Mouse (Mus musculus) limb, embryonic 15.5 days (tissue): ENCODE measurements around the gene Gm15319. TPM values are rescaled to one million over a fixed set of nuclear protein-coding genes. Genes with fewer than 3 reads are reported as not detected.
"Not testable (repeated sequence)": the region's sequence is repeated elsewhere in the genome, so short reads cannot be mapped to it uniquely, and the experiment has no call there.

Experiments used
- ATAC-seq: fragments of 200-750 bp; cut with Nextera tagmentation; 2 replicates; pipeline ENCODE4 v1.8.0; 2017; ENCODE audit warnings: low read depth, moderate TSS enrichment; ENCODE audit not compliant: insufficient number of reproducible peaks, low FRiP score, low TSS enrichment
- H3K27ac ChIP-seq: fragments of 300-500 bp; sonication (generic); 2 replicates; pipeline ENCODE4 v1.5.1; 2015; ENCODE audit warnings: moderate library complexity, mild to moderate bottlenecking, inconsistent platforms
- H3K27me3 ChIP-seq: fragments of 300-500 bp; sonication (generic); 2 replicates; pipeline ENCODE4 v1.6.1; 2015; ENCODE audit warnings: inconsistent platforms
- H3K36me3 ChIP-seq: fragments of 300-500 bp; sonication (generic); 2 replicates; pipeline ENCODE4 v1.6.1; 2015; ENCODE audit warnings: inconsistent platforms
- H3K4me1 ChIP-seq: fragments of 300-500 bp; sonication (generic); 2 replicates; pipeline ENCODE4 v1.6.1; 2015; ENCODE audit warnings: inconsistent platforms
- H3K4me2 ChIP-seq: fragments of 300-500 bp; sonication (generic); 2 replicates; pipeline ENCODE4 v1.6.1; 2015; ENCODE audit warnings: mild to moderate bottlenecking, inconsistent platforms
- H3K4me3 ChIP-seq: fragments of 300-500 bp; sonication (generic); 2 replicates; pipeline ENCODE4 v1.5.1; 2015; ENCODE audit warnings: mild to moderate bottlenecking, inconsistent platforms
- H3K9ac ChIP-seq: fragments of 300-500 bp; sonication (generic); 2 replicates; pipeline ENCODE4 v1.6.1; 2015; ENCODE audit warnings: inconsistent platforms
- H3K9me3 ChIP-seq: fragments of 300-500 bp; sonication (generic); 2 replicates; pipeline ENCODE4 v1.6.1; 2016; ENCODE audit warnings: inconsistent platforms
- WGBS: fragments of 180-500 bp; shearing (Covaris S2); methylation state at CpG from one replicate; pipeline ENCODE4 v1.1.7; 2015; 5-methylcytosine and 5-hydroxymethylcytosine counted together
- polyA plus RNA-seq: library from polyadenylated mRNA; unstranded; fragments of >200 nt; fragmentation: Nextera tagmentation; extraction: Ambion mirVana; gene quantifications from 2 replicates; pipeline ENCODE4 v1.2.1, GENCODE M21; 2015

Gene Gm15319
- polyA plus RNA-seq, 1 experiment from 2014 or later = not detected

- H3K27me3 ChIP-seq, H3K4me1 ChIP-seq, H3K36me3 ChIP-seq, H3K4me3 ChIP-seq, H3K4me2 ChIP-seq, H3K9me3 ChIP-seq, H3K9ac ChIP-seq, H3K27ac ChIP-seq: not testable (repeated sequence)
- WGBS = no CpG with 5 or more reads among the region's 4 CpGs
- ATAC-seq = peak; percentile 9; the same call in 1 of the 2 replicates
These were observed 16.8 kb upstream of the Gm15319 start for GRCm38 (mm10) chr8:20379650-20380436.

DNA sequence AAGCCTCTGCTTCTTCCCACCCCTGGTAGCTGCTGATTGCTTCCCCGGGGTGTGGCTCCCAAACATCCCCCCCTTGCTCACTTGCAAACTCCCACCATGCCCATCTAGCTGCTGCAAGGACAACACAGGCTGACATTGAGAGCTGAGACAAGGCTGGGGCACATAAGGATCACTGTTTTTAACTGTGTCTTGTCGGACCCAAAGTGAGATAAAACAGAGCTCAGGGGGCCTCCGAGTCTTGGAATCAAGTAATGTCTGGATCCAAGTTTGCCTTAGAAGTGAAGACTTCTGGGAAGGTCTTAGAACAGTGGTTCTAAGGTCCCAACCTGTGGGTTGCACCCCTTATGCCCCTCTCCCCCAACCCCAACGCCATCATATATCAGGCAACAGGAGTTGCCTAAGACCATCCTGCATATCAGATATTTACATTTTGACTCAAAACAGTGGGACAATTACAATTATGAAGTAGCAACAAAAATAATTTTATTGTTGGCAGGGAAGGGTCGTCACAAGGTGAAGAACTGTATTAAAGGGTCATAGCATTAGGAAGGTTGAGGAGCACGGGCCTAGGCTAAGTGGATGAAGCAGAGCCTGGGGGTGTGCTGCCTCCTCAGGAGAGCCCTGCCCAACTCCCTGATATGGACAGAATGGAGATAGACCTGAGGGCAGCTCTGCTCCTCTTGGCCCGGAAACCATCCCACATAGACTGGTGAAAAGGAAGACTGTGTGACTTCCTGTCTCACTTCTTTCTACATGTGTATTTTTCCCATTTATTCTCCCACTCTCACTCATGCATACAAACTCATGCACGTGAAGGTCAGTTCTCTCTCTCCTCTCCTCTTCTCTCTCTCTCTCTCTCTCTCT lies 16.0 kb upstream of the Gm15319 start:
- not testable (repeated sequence) for H3K4me2 ChIP-seq, H3K36me3 ChIP-seq, H3K4me1 ChIP-seq, H3K27ac ChIP-seq, H3K9me3 ChIP-seq, H3K27me3 ChIP-seq, H3K9ac ChIP-seq, H3K4me3 ChIP-seq
- WGBS = 87% methylated on average over 4 of the region's 8 CpGs
- peak; percentile 79 for ATAC-seq

DNA sequence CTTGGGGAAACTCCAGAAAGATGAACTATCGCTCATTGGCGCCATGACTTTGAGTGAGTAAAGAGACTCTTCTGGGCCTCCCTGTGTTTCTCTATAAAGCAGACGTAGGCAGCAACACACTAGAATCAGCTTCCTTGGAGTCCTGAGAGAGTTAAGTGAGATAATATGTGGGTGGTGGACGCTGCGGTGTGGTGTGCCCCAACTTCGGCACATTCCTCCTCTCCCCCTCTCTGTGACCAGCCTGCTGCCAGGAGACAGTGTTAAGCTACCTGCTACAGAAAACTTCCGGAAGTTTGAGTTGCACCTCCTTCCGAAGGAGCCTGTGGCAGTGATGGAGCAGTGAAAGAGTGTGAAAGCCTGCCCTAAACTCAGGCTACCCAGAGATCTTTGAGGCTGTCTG lies 15.3 kb upstream of the Gm15319 start:
- not testable (repeated sequence) for ATAC-seq, H3K27me3 ChIP-seq, H3K9me3 ChIP-seq, H3K4me1 ChIP-seq, H3K9ac ChIP-seq, H3K4me2 ChIP-seq, H3K4me3 ChIP-seq, H3K36me3 ChIP-seq, H3K27ac ChIP-seq
- WGBS = 81% methylated on average over 6 of the region's 8 CpGs

GRCm38 (mm10) chr8:20375698-20376097 lies 12.7 kb upstream of the Gm15319 start:
- not testable (repeated sequence) for H3K27me3 ChIP-seq, H3K27ac ChIP-seq, H3K4me1 ChIP-seq, H3K4me2 ChIP-seq, ATAC-seq, H3K9ac ChIP-seq, H3K9me3 ChIP-seq, H3K36me3 ChIP-seq, H3K4me3 ChIP-seq
- no CpG with 5 or more reads among the region's 3 CpGs for WGBS

GRCm38 (mm10) chr8:20356386-20356785 lies 6.6 kb downstream of the Gm15319 start:
- H3K4me3 ChIP-seq, H3K27me3 ChIP-seq, H3K4me2 ChIP-seq, H3K4me1 ChIP-seq, ATAC-seq, H3K36me3 ChIP-seq, H3K27ac ChIP-seq, H3K9me3 ChIP-seq, H3K9ac ChIP-seq: not testable (repeated sequence)
- WGBS = 81% methylated on average over 5 of the region's 5 CpGs

DNA sequence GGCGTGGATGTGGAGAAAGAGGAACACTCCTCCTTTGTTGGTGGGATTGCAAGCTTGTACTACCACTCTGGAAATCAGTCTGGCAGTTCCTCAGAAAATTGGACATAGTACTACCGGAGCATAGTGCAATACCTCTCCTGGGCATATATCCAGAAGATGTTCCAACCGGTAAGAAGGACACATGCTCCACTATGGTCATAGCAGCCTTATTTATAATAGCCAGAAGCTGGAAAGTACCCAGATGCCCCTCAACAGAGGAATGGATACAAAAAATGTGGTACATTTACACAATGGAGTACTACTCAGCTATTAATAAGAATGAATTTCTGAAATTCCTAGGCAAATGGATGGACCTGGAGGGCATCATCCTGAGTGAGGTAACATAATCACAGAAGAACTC lies 9.4 kb downstream of the Gm15319 start:
- not testable (repeated sequence) for ATAC-seq

DNA sequence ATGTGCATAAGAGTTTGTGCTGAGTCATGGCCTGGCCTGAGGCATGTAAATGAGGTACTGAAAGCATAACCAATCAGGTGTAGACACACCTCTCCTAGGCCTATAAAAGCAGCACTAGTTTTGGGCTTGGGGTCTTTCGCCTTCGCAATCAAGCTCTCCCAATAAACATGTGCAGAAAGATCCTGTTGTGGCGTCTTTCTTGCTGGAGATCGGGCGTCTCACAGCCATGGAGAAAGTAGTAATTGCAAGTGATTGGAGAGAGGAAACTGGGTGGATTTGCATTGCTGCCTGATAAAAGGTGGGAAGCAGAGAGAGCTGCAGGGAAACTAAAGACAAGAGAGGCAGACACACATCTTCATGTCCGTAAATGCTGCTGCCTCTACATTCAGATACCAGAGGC lies 60.3 kb downstream of the Gm15319 start:
- not testable (repeated sequence) for H3K27ac ChIP-seq, H3K9ac ChIP-seq, H3K4me1 ChIP-seq, H3K9me3 ChIP-seq, H3K4me2 ChIP-seq, H3K36me3 ChIP-seq, H3K4me3 ChIP-seq, ATAC-seq, H3K27me3 ChIP-seq
- 91% methylated on average over 5 of the region's 6 CpGs for WGBS

More for the DNA sequence above, 9.4 kb downstream of the Gm15319 start:
- not testable (repeated sequence) for H3K27ac ChIP-seq, H3K36me3 ChIP-seq, H3K9me3 ChIP-seq, H3K9ac ChIP-seq, H3K27me3 ChIP-seq, H3K4me1 ChIP-seq, H3K4me3 ChIP-seq, H3K4me2 ChIP-seq
- WGBS = 94% methylated on average over 2 of the region's 3 CpGs

GRCm38 (mm10) chr8:20300042-20300441 lies 63.0 kb downstream of the Gm15319 start:
- not testable (repeated sequence) for H3K4me2 ChIP-seq, H3K27me3 ChIP-seq, H3K4me3 ChIP-seq, H3K9me3 ChIP-seq, H3K36me3 ChIP-seq, H3K4me1 ChIP-seq, H3K27ac ChIP-seq, H3K9ac ChIP-seq, ATAC-seq
- WGBS = 78% methylated on average over 4 of the region's 4 CpGs

GRCm38 (mm10) chr8:20297939-20298505 lies 65.0 kb downstream of the Gm15319 start:
- not testable (repeated sequence) for H3K4me1 ChIP-seq, ATAC-seq, H3K27me3 ChIP-seq, H3K36me3 ChIP-seq, H3K27ac ChIP-seq, H3K4me2 ChIP-seq, H3K9me3 ChIP-seq, H3K4me3 ChIP-seq, H3K9ac ChIP-seq
- 82% methylated on average over 12 of the region's 13 CpGs for WGBS

DNA sequence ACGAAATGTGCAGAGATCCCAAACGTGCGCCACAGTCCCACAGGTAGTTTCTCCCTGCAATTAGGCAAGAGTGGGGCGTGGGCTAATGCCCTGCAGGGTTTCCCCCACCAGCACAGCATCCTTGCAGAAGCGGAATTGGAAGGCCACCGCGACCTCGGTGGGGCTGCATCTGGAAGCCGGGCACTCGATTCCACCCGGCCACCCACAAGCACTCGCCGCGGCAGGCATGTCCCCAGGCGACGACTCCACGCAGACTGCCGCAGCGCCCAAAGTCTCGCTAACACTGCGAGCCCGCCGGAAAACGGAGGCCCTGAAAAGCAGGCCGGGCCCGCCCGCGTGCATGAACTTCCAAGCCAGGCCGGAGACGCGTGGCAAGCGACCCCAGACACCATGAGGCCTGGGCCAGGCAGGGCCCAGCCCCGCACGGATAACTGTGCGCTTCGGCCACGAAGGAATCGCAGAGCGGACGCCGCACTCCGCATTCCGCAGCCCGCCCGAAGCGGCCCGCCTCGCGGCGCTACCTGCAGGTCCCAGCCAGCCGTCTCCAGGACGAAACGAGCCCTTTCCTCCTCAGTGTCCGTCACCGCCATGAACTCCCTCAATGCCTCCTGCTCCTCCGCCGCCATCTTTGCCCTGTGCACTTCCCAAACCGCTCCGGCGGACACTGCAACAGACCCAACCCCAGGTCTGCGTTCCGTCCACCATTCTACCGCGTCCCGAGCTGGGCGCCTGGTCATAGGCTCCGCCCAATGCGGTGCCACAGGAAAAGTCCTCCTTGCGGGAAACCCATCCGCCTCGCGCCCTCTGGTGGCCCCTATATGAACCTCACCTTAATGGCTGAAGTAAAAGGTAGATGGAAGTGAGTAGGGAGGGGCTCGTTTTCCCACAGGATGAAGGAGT lies 66.0 kb downstream of the Gm15319 start:
- peak overlapping the region; percentile 81 for H3K27ac ChIP-seq
- ATAC-seq = peak; percentile 91

DNA sequence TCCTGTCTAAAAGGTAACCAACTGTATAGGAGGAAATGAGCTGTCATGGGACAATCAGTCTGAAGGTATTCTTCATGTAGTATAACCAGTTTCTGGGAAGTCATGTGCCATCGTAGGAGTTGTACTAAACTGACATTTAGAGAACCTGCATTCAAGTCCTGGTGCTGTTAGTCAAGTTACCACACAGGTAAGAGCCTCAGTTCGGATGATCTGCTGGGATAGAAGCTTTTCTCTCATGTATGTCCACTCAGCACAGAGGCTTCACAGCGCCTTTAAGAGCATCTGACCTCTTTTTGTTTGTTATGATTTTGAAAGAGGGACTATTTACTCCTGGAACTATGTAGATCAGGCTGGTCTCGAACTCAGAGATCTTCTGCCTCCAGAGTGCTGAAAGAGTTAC lies 67.1 kb downstream of the Gm15319 start:
- not testable (repeated sequence) for H3K27ac ChIP-seq, H3K4me2 ChIP-seq, H3K9ac ChIP-seq, H3K27me3 ChIP-seq, H3K9me3 ChIP-seq, H3K4me3 ChIP-seq, ATAC-seq, H3K36me3 ChIP-seq, H3K4me1 ChIP-seq
- WGBS = 92% methylated on average over 3 of the region's 4 CpGs

More for the DNA sequence above, 66.0 kb downstream of the Gm15319 start:
- H3K36me3 ChIP-seq, H3K9me3 ChIP-seq, H3K27me3 ChIP-seq, H3K4me1 ChIP-seq: not testable (repeated sequence)
- 15% methylated on average over 72 of the region's 73 CpGs for WGBS
- H3K4me2 ChIP-seq = peak overlapping the region; percentile 51
- peak overlapping the region; percentile 55 for H3K4me3 ChIP-seq
- peak overlapping the region; percentile 77 for H3K9ac ChIP-seq
